Mouse (Mus musculus): ENCODE results near the gene Marveld2.

Marveld2 gene

GRCm38 (mm10) chr13:100616181-100617087 is at the start of gene Marveld2:
Gene Marveld2 (minus strand): TSS chr13:100616971.
- peak; percentile 71 to 88 for DNase-seq

GRCm38 (mm10) chr13:100659864-100660456 is 43.2 kb upstream of the Marveld2 start:
- peak; percentile 65 to 80 for DNase-seq

- DNase-seq: no peak
These were observed 41.3 kb upstream of the Marveld2 start for GRCm38 (mm10) chr13:100658091-100658490.

GRCm38 (mm10) chr13:100651439-100652186 is 34.8 kb upstream of the Marveld2 start, which contains the start of gene Taf9:
Gene Taf9 (plus strand): TSS chr13:100651579.
- no peak for DNase-seq

- DNase-seq: peak; percentile 94 to 98
These were observed 34.0 kb upstream of the Marveld2 start, which contains the start of the genes Ak6 and Rad17 for GRCm38 (mm10) chr13:100650550-100651438. Gene Ak6 (plus strand): TSS chr13:100650979. Gene Rad17 (minus strand): TSS chr13:100651051.

- no peak for DNase-seq
These were observed 31.5 kb upstream of the Marveld2 start for GRCm38 (mm10) chr13:100648223-100648622.

GRCm38 (mm10) chr13:100642471-100643209 is 25.9 kb upstream of the Marveld2 start:
- DNase-seq: no peak

- DNase-seq: no peak
These were observed 17.4 kb upstream of the Marveld2 start for GRCm38 (mm10) chr13:100634106-100634691.

GRCm38 (mm10) chr13:100622241-100622640 is 5.5 kb upstream of the Marveld2 start:
- no peak for DNase-seq

GRCm38 (mm10) chr13:100617583-100617982 is 812 bp upstream of the Marveld2 start:
- DNase-seq: no peak

- peak in 1 of 2 experiments; percentile 38 for DNase-seq
These were observed 3.9 kb downstream of the Marveld2 start for GRCm38 (mm10) chr13:100612903-100613302.

- DNase-seq: no peak
These were observed 4.5 kb downstream of the Marveld2 start for GRCm38 (mm10) chr13:100612251-100612650.

- no peak for DNase-seq
These were observed 5.5 kb downstream of the Marveld2 start for GRCm38 (mm10) chr13:100611266-100611665.

GRCm38 (mm10) chr13:100607756-100608155 is 9.0 kb downstream of the Marveld2 start:
- DNase-seq: peak in 1 of 2 experiments; percentile 35

GRCm38 (mm10) chr13:100605845-100606244 is 10.9 kb downstream of the Marveld2 start:
- no peak for DNase-seq

GRCm38 (mm10) chr13:100603738-100604095 is 13.1 kb downstream of the Marveld2 start:
- DNase-seq: no peak

GRCm38 (mm10) chr13:100603031-100603737 is 13.6 kb downstream of the Marveld2 start:
- DNase-seq: no peak

- DNase-seq: peak; percentile 70 to 86
These were observed 14.4 kb downstream of the Marveld2 start for GRCm38 (mm10) chr13:100602239-100602902.

- DNase-seq: no peak
These were observed 15.7 kb downstream of the Marveld2 start for GRCm38 (mm10) chr13:100601034-100601433.

GRCm38 (mm10) chr13:100600317-100600716 is 16.5 kb downstream of the Marveld2 start:
- DNase-seq: no peak
